9 mouse cellular contexts compared by ENCODE assay signal in the genomic region with DNA sequence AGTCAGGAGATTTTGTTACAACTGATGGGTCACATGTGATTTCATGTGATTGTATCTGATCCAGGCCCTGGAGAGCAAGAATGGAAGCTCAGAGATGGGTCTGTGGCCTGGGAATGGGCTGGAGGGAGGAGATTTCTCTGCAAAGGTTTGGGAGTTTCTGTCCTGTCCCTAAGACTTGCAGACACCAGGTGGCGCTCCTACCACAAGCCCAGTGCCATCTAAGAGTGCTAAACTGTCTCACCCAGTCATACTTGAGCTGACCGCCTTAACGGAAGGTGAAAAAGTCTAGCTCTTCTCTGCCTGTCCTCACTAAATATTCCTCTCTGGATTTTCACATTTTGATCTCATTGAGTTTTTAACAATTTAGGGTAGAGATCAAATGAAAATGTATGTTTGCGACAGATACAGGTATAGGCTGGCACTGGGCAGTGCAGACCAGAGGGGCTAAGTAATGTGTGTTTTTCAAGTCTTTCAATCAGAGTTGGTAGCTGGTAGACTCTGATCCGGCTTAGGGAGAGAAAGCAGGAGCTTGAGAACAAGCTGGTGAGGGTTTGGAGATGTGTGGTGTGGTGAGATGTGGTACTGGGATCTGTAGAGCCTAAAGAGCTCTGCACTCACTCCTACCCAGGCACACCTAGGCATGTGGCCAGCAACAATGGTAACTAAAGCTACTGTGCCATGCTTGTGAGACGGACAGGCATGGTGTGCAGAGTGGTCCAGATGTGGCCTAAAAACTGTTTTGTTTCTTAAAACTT. TPM values are rescaled to one million over a fixed set of nuclear protein-coding genes. Genes with fewer than 3 reads are reported as not detected.
DNase-seq lines count a peak whose midpoint lies in the region; TF ChIP-seq lines count a peak whose summit lies in the region.
"Had no signal": no experiment of that assay in that cellular context is flagged by ENCODE, and none has a peak within 500 bp of the region (broad histone marks: within the 10 kb centered on the region; RNA-seq: fewer than 3 reads in every experiment).

No protein-coding gene starts in this region.

- peak; percentile 97 for TF ChIP-seq CTCF in layer of hippocampus, adult 2 months (conservative IDR thresholded peaks at IDR 0.05)
- peak; percentile 89; the same call in 1 of the 2 replicates for TF ChIP-seq CTCF in small intestine, adult 2 months (IDR thresholded peaks at IDR 0.05; ENCODE audit: extremely low read depth, insufficient read length, insufficient replicate concordance, low read depth, low read length)

- no peaks in the 10 kb centered on the region; the same call in 1 of the 2 replicates for H3K4me1 ChIP-seq in small intestine, adult 2 months (ENCODE audit: control insufficient read depth, insufficient read depth, insufficient read length, low read length)

- WGBS in small intestine, adult 2 months = 29% methylated on average over 6 of the region's 6 CpGs

- no peak overlapping the region for H3K4me3 ChIP-seq in layer of hippocampus, adult 2 months
- no peak overlapping the region for H3K4me3 ChIP-seq in small intestine, adult 2 months (ENCODE audit: low read depth, low read length)
- H3K4me3 ChIP-seq: heart, embryonic 15.5 days had no signal

- DNase-seq in CD4-positive, CD25-positive, alpha-beta regulatory T cell, adult 2 months (ENCODE audit: low read depth, low spot score) = peak; percentile 91
- peak; percentile 76 for DNase-seq in Muller cell, postnatal 12 days (ENCODE audit: inconsistent ontology term)
- peak; percentile 94 to 96 for DNase-seq in cerebellum, postnatal 25 days
- peak; percentile 90 for DNase-seq in heart, adult 8-10 months (ENCODE audit: low spot score)
- DNase-seq in layer of hippocampus, adult 2 months (ENCODE audit: low spot score in 2 of 2) = peak; percentile 83 to 88
- DNase-seq in lung, postnatal 36 days = peak; percentile 94
- DNase-seq in yolk sac, embryonic 10.5 days (ENCODE audit: low spot score) = peak; percentile 68

- H3K27ac ChIP-seq in layer of hippocampus, adult 2 months = no peak overlapping the region
- H3K27ac ChIP-seq in small intestine, adult 2 months (ENCODE audit: insufficient read depth, low read depth, low read length) = no peak overlapping the region
- H3K27ac ChIP-seq: heart, embryonic 15.5 days had no signal

- no peaks in the 10 kb centered on the region for H3K27me3 ChIP-seq in small intestine, adult 2 months (ENCODE audit: control insufficient read depth, insufficient read depth, low read length)

- no peak for TF ChIP-seq POLR2A in small intestine, adult 2 months (IDR thresholded peaks at IDR 0.05; ENCODE audit: low read depth, low read length)

- no peaks in the 10 kb centered on the region for H3K36me3 ChIP-seq in small intestine, adult 2 months (ENCODE audit: control insufficient read depth, insufficient read depth, low read length)
- H3K36me3 ChIP-seq: heart, embryonic 15.5 days had no signal

RNA-seq across cellular contexts. Expression of a gene that starts 4.1 kb away (rescaled TPM):
- total RNA-seq in heart, adult 8-10 months (2022) = 10 to 100 TPM; 20.4 to 24.8 (median 24.5) TPM
- total RNA-seq in layer of hippocampus, adult 2 months (2021) = 100 to 1,000 TPM in 1 of 2 experiments, 10 to 100 TPM in 1; 94.4 to 102 TPM
- 12.9 and 52.6 TPM in 2 replicates for polyA plus RNA-seq in small intestine, adult 2 months (2012; rRNA removed)

RNA-seq across cellular contexts. Expression of a gene that starts 25.1 kb away (rescaled TPM):
- total RNA-seq in heart, adult 8-10 months (2022) = 10 to 100 TPM; 72.5 to 82.8 (median 80.1) TPM
- 10 to 100 TPM; 98.5 to 98.7 TPM for total RNA-seq in layer of hippocampus, adult 2 months (2021)
- polyA plus RNA-seq in small intestine, adult 2 months (2012; rRNA removed) = 62.4 and 146 TPM in 2 replicates
